Mouse (Mus musculus) layer of hippocampus, adult 2 months (tissue): ENCODE measurements around the gene Lrrc3. TPM values are rescaled to one million over a fixed set of nuclear protein-coding genes. Genes with fewer than 3 reads are reported as not detected.

Experiments
- DNase-seq, 2 experiments: peaks; one replicate each; pipeline ENCODE4 v3.0.0; 2022; ENCODE audit warnings: low spot score in 2 of 2
- H3K27ac ChIP-seq: fragments of 200-600 bp; 2 replicates; pipeline ENCODE4 v1.8.1; 2022
- H3K4me3 ChIP-seq: fragments of 200-600 bp; 2 replicates; pipeline ENCODE4 v1.8.1; 2022; ENCODE audit warnings: mild to moderate bottlenecking
- CTCF ChIP-seq: fragments of 200-600 bp; conservative IDR thresholded peaks from 2 replicates; pipeline ENCODE4 v1.8.1; 2022; ENCODE audit warnings: antibody characterized with exemption, mild to moderate bottlenecking, moderate library complexity
- total RNA-seq, 2 experiments: library from RNA; stranded (reverse); gene quantifications; 2 replicates each; pipeline ENCODE4 v1.2.3; 2021

Gene Lrrc3
- total RNA-seq, 2 experiments from 2014 or later, result 3.6 to 3.7 TPM

DNA sequence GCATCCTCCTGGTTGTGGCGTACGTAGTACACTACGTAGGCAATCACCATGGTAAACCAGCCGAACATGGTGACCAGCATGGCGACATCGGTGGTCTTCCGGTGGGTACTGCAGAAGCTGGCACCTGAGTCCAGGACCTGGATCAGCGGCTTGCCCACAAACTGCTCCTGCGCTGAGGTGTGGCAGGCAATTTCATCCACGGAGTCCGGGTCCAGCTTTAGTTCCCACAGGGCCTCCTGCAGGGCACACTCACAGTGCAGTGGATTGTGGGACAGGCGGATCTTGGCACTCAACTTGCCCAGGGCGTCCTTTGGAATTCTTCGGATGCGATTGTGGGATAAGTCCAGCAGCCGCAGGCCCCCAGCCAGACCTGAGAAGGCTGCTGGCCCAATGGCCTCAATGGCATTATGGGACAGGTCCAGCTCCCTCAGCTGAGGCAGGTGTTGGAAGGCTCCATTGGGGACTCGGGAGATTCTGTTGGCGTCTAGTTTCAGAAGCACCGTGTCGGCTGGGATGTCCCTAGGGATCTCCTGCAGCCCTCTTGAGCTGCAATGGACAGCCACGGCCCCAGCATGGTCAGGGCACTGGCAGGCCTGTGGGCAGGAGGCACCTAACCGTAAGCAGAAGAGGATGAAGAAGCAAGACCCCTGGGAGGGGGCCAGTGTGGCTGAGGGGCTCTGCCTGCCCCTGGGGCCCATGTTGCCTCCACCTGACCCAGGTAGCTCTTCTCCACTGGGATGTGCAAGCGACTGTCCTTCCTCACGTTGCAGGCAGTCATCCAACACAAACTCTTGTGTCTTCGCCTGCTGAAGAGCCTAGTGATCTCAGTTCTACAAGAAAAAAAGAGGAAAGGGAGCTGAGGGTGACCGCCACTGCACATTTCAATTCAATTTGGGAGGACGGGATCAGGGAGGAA, 1.2 kb downstream of the Lrrc3 start:
- TF ChIP-seq CTCF, result no peak
- DNase-seq, result no peak
- no peak overlapping the region for H3K27ac ChIP-seq
- H3K4me3 ChIP-seq, result peak overlapping the region; percentile 70; the same call in 1 of the 2 replicates

GRCm38 (mm10) chr10:77900126-77900525, 2.2 kb downstream of the Lrrc3 start:
- no peak for DNase-seq
- Histone ChIP-seq H3K4me3 (no peak overlapping the region), H3K27ac (no peak overlapping the region)
- TF ChIP-seq CTCF, result no peak

GRCm38 (mm10) chr10:77895562-77895961, 6.8 kb downstream of the Lrrc3 start:
- DNase-seq, result no peak
- TF ChIP-seq CTCF, result no peak
- Histone ChIP-seq H3K27ac (no peak overlapping the region), H3K4me3 (no peak overlapping the region)

- H3K27ac ChIP-seq, result no peak overlapping the region
- TF ChIP-seq CTCF, result no peak
- H3K4me3 ChIP-seq, result no peak overlapping the region
- DNase-seq, result no peak
These were observed 11.3 kb downstream of the Lrrc3 start for GRCm38 (mm10) chr10:77890987-77891565.

DNA sequence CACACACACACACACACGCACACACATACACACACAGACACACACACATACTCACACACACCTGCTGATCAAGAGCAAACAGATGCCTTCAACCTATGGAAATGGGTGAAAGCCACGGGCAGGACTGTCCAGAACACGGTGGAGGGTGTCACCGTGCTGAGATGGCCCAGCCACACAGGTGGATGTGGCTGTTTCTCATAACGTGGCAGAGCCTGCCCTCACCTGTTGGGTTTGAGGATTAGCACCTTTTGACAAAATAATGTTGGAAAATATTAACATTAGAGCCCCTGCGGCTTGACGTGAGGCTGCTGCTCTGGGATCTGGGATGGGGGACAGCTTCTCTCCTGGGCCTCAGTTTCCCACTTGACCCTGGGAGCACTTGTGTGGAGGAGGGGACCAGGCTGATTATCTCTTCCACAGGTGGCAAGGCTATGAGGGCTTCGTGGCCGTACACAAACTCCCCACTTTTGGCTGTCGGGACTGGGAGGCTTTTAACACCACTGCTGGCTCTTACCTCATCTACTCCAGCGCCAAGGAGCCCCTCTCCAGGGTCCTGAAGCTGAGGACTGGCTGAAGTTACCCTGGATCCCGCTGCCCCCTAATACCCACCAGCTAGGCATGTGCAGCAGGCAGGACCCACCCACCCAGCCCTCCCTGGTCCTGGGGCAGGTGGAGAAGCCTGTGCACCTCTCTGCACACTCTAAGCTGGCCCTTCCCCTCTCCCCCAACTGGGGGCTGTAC, 16.2 kb downstream of the Lrrc3 start:
- Histone ChIP-seq H3K27ac (no peak overlapping the region), H3K4me3 (no peak overlapping the region)
- TF ChIP-seq CTCF, result peak; percentile 52
- no peak for DNase-seq

GRCm38 (mm10) chr10:77882553-77882952, 19.8 kb downstream of the Lrrc3 start:
- DNase-seq, result no peak
- Histone ChIP-seq H3K4me3 (no peak overlapping the region), H3K27ac (no peak overlapping the region)
- peak; percentile 55 for TF ChIP-seq CTCF

DNA sequence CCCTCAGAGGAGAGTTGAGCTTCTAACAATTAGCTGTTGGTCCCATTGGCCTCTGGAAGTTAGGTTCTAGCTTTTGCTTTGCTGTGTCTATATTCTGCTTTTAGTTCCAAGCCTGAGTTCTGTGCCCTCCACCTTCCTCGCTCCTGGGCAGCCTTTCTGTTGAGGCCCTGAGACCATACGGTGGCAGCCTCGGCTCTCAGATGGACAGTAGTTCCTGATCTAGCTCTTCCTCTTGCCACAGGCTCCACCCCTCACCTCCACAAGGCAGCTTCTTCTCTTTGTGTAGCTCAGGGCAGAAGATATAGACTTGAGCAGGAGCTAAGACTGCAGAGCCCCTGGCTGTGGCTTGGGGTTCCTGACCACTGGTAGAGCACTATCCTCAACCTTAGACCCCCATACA, 22.0 kb downstream of the Lrrc3 start:
- no peak for DNase-seq
- no peak overlapping the region for H3K4me3 ChIP-seq
- TF ChIP-seq CTCF, result no peak
- no peak overlapping the region for H3K27ac ChIP-seq

DNA sequence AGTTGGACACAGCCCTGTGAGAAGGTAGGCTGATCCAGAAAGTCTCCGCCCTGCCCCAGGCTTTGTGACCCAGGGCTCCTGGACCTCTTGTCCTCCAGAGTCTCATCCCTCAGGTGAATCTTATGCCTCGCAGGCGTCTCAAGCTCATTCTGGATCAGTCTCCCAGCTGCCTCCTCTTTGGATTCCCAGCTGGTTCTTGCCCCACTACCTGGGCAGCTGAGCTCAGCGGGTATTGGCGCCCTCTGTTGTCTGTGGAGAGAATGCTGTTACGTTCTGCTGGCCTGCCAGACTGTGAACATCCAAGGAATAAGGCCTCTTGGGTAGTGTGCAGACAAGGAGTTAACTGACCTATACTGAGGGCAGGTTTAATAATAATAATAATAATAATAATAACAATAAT, 23.4 kb downstream of the Lrrc3 start:
- peak in 1 of 2 experiments; percentile 47 for DNase-seq
- Histone ChIP-seq H3K27ac (no peak overlapping the region), H3K4me3 (no peak overlapping the region)
- peak; percentile 80 for TF ChIP-seq CTCF

- DNase-seq, result no peak
- TF ChIP-seq CTCF, result no peak
- H3K27ac ChIP-seq, result no peak overlapping the region
These were observed 32.7 kb downstream of the Lrrc3 start for GRCm38 (mm10) chr10:77869651-77870050.

DNA sequence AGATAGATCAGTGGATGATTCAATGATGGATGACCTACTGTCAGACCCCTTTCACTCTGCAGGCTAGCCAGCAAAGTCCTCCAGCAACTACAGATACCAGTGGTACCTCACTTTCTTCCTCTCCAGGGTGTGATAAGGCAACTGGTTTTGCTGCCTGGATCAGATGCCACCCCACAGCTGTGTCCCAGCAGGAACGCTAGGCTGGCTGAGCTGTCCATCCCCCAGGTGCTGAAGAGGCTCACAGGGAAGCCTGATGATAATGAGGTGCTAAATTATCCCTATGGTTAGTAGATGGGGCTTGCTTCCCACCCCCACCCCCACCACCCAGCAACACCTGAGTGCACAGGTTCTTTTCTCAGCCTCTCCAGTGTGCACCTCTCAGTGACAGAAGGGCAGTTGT, 34.8 kb downstream of the Lrrc3 start:
- no peak for TF ChIP-seq CTCF

More at GRCm38 (mm10) chr10:77869651-77870050, 32.7 kb downstream of the Lrrc3 start:
- no peak overlapping the region for H3K4me3 ChIP-seq

GRCm38 (mm10) chr10:77864762-77865143, 37.6 kb downstream of the Lrrc3 start:
- no peak for TF ChIP-seq CTCF
- Histone ChIP-seq H3K4me3 (no peak overlapping the region), H3K27ac (no peak overlapping the region)
- no peak for DNase-seq

More for the DNA sequence above, 34.8 kb downstream of the Lrrc3 start:
- no peak for DNase-seq
- Histone ChIP-seq H3K27ac (no peak overlapping the region), H3K4me3 (no peak overlapping the region)

GRCm38 (mm10) chr10:77864067-77864761, 38.1 kb downstream of the Lrrc3 start:
- DNase-seq, result no peak
- TF ChIP-seq CTCF, result no peak
- no peak overlapping the region for H3K4me3 ChIP-seq
- no peak overlapping the region for H3K27ac ChIP-seq
